Mouse (Mus musculus): ENCODE results near the gene Noct. TPM values are rescaled to one million over a fixed set of nuclear protein-coding genes. Genes with fewer than 3 reads are reported as not detected.
A peak's percentile ranks its signal among the peaks of the same experiment; 100 is the strongest.

Gene Noct
- total RNA-seq, 2 experiments from 2014 or later = 23.0 to 29.3 TPM

GRCm38 (mm10) chr3:51276421-51277111 is 52.3 kb downstream of the Noct start:
- DNase-seq = peak; percentile 66

- DNase-seq = peak; percentile 88
These were observed 53.2 kb downstream of the Noct start for GRCm38 (mm10) chr3:51277201-51278150.

GRCm38 (mm10) chr3:51278433-51278832 is 54.2 kb downstream of the Noct start:
- DNase-seq = no peak

GRCm38 (mm10) chr3:51281727-51282126 is 57.5 kb downstream of the Noct start:
- DNase-seq = no peak

GRCm38 (mm10) chr3:51284375-51284774 is 60.1 kb downstream of the Noct start:
- DNase-seq = no peak

GRCm38 (mm10) chr3:51288880-51289821 is 64.9 kb downstream of the Noct start:
- peak; percentile 63 for DNase-seq

- DNase-seq = no peak
These were observed 70.0 kb downstream of the Noct start for GRCm38 (mm10) chr3:51294251-51294650.

- DNase-seq = no peak
These were observed 71.0 kb downstream of the Noct start for GRCm38 (mm10) chr3:51295225-51295624.

- no peak for DNase-seq
These were observed 72.5 kb downstream of the Noct start for GRCm38 (mm10) chr3:51296790-51297189.

Small RNAs within 50 kb of the gene (microRNA-seq; reads per million reads assigned to microRNA genes)
- gene Gm24282 (ENCODE audit: borderline replicate concordance in 2 of 2) = 0 reads per million in 2 experiments

Other genes with a start within 250 kb of the Noct start
- gene Elf2, start 116.2 kb downstream of the Noct start, total RNA-seq (2021) = 10 to 100 TPM; 44.3 to 46.1 TPM
- not detected for gene Mgarp, start 172.3 kb downstream of the Noct start, total RNA-seq (2021)
- gene Ndufc1, start 184.5 kb downstream of the Noct start, total RNA-seq (2021) = 1,000 to 10,000 TPM; 1,156 to 1,193 TPM
- gene Naa15, start 190.7 kb downstream of the Noct start, total RNA-seq (2021) = 10 to 100 TPM; 39.6 to 48.4 TPM